Mouse (Mus musculus): ENCODE results near the gene Ppp1r13b.

DNA sequence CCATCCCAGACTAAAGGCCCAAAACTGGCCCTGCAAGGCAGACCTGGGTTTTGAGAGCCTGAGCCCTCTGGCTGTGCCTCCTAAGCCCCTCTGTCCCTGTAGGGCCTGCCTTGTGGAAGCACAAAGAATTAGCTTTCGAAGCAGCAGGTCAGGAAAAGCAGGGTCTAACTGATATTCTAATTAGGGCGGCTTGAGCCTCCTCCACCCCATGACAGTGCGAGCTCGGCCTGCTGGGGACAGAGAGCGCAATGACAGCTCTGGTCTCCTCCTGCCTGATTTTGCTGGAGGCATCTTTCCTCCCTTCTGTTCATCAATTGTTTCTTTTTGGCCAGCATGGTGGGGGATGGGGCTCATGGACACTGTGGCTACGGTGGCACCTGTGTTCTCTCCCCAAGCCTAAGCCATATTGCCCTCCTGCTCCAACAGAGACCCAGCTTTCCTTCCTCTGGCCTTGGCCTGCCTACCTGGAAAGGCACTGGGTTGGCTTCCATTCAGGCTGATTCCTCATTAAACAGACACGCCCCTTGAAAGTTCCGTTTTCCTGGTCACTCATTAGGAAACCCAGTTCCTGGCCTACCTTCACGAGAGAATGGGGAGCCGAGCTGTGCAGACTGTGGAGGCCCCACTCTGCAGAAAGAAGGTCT, 35.6 kb upstream of the Ppp1r13b start:
- TF ChIP-seq MAX (IDR thresholded peaks at IDR 0.05) (no peak), CTCF (IDR thresholded peaks at IDR 0.05; ENCODE audit: control insufficient read depth, insufficient read depth, insufficient read length) (no peak)
